ENCODE assay signal across 14 mouse cellular contexts in the genomic region with DNA sequence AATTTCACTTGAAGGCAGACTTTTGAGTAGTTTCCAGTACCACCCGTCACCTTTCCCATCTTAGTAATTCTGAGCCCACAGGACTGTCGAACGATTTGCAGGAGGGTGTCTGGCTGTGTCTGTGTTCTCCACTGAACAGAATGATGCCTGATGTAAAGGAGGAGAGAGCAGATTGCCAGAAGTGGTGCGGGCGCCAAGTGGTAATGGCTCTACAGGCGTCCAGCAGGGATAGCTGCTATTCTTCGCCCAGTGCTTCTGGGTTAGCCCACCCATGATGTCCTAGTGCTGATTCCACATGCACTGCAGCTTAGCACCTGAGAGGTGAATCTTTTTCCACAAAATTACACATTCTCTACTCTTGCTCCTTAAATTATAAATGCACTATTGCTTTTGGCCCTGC. TPM values are rescaled to one million over a fixed set of nuclear protein-coding genes. Genes with fewer than 3 reads are reported as not detected.
DNase-seq lines count a peak whose midpoint lies in the region; ATAC-seq lines count a peak whose summit lies in the region.
"Had no signal": no experiment of that assay in that cellular context is flagged by ENCODE, and none has a peak within 500 bp of the region (broad histone marks: within the 10 kb centered on the region; RNA-seq: fewer than 3 reads in every experiment).

No protein-coding gene starts in this region.

- H3K27ac ChIP-seq in forebrain, embryonic 13.5 days: no peak overlapping the region
- no peak overlapping the region for H3K27ac ChIP-seq in forebrain, embryonic 11.5 days (ENCODE audit: low read depth, low read length)
- no peak overlapping the region for H3K27ac ChIP-seq in midbrain, embryonic 13.5 days
- H3K27ac ChIP-seq in midbrain, embryonic 14.5 days (replicated peaks; ENCODE audit: low read depth, low read length): no peak overlapping the region
- no peak overlapping the region for H3K27ac ChIP-seq in forebrain, embryonic 14.5 days (ENCODE audit: low read depth, low read length)
- H3K27ac ChIP-seq: limb, embryonic 10.5 days; liver, embryonic 13.5 days had no signal

- 57% methylated on average over 7 of the region's 7 CpGs for WGBS in forebrain, embryonic 13.5 days
- 86% methylated on average over 7 of the region's 7 CpGs for WGBS in forebrain, embryonic 11.5 days
- WGBS in midbrain, embryonic 13.5 days: 79% methylated on average over 7 of the region's 7 CpGs
- 81% methylated on average over 7 of the region's 7 CpGs for WGBS in midbrain, embryonic 14.5 days
- WGBS in forebrain, embryonic 14.5 days: 36% methylated on average over 7 of the region's 7 CpGs

- H3K36me3 ChIP-seq in forebrain, embryonic 13.5 days (ENCODE audit: poor library complexity, severe bottlenecking): no peaks in the 10 kb centered on the region
- no peaks in the 10 kb centered on the region for H3K36me3 ChIP-seq in forebrain, embryonic 11.5 days (ENCODE audit: control insufficient read depth, insufficient read depth, low read length)
- no peaks in the 10 kb centered on the region for H3K36me3 ChIP-seq in midbrain, embryonic 13.5 days
- H3K36me3 ChIP-seq in midbrain, embryonic 14.5 days (ENCODE audit: control insufficient read depth, insufficient read depth, low read length): no peaks in the 10 kb centered on the region
- no peaks in the 10 kb centered on the region for H3K36me3 ChIP-seq in forebrain, embryonic 14.5 days (ENCODE audit: control insufficient read depth, insufficient read depth, low read length)
- H3K36me3 ChIP-seq: liver, embryonic 13.5 days had no signal

- no peak overlapping the region for H3K9ac ChIP-seq in forebrain, embryonic 13.5 days
- H3K9ac ChIP-seq in forebrain, embryonic 11.5 days (ENCODE audit: low read length): no peak overlapping the region
- H3K9ac ChIP-seq in midbrain, embryonic 13.5 days (replicated peaks): no peak overlapping the region
- no peak overlapping the region for H3K9ac ChIP-seq in midbrain, embryonic 14.5 days (replicated peaks; ENCODE audit: low read length)
- no peak overlapping the region for H3K9ac ChIP-seq in forebrain, embryonic 14.5 days (ENCODE audit: low read length)
- H3K9ac ChIP-seq: liver, embryonic 13.5 days had no signal

- peak; percentile 65 for ATAC-seq in forebrain, embryonic 13.5 days
- ATAC-seq in forebrain, embryonic 11.5 days (replicated peaks; ENCODE audit: low FRiP score): no peak
- peak; percentile 56; the same call in 1 of the 2 replicates for ATAC-seq in midbrain, embryonic 13.5 days
- ATAC-seq in midbrain, embryonic 14.5 days (ENCODE audit: low FRiP score, low TSS enrichment): no peak
- peak; percentile 79; the same call in 1 of the 2 replicates for ATAC-seq in forebrain, embryonic 14.5 days
- ATAC-seq: activated CD4-positive, CD25-positive, alpha-beta regulatory T cell, adult 4 months had no signal

- DNase-seq in forebrain, embryonic 11.5 days (ENCODE audit: low spot score): no peak
- no peak for DNase-seq in midbrain, embryonic 14.5 days
- DNase-seq in cerebellum, adult 18-20 months: peak; percentile 76 to 82
- DNase-seq in forebrain, embryonic 14.5 days (ENCODE audit: low spot score): peak; percentile 61
- no peak for DNase-seq in layer of hippocampus, adult 9-10 months (ENCODE audit: low spot score)
- no peak for DNase-seq in B cell, adult 2 months
- DNase-seq: heart, postnatal 14 days; kidney, adult 11 months; kidney, postnatal 36 days; liver, embryonic 13.5 days had no signal

- H3K9me3 ChIP-seq in forebrain, embryonic 13.5 days (replicated peaks): no peaks in the 10 kb centered on the region
- H3K9me3 ChIP-seq in forebrain, embryonic 11.5 days (ENCODE audit: control insufficient read depth, low read length): no peaks in the 10 kb centered on the region
- no peaks in the 10 kb centered on the region for H3K9me3 ChIP-seq in midbrain, embryonic 13.5 days
- no peaks in the 10 kb centered on the region for H3K9me3 ChIP-seq in midbrain, embryonic 14.5 days (ENCODE audit: control insufficient read depth, low read length)
- H3K9me3 ChIP-seq in forebrain, embryonic 14.5 days (replicated peaks; ENCODE audit: control insufficient read depth, low read length): no peaks in the 10 kb centered on the region
- H3K9me3 ChIP-seq: limb, embryonic 10.5 days; liver, embryonic 13.5 days had no signal

- H3K4me1 ChIP-seq in forebrain, embryonic 13.5 days: peaks cover 11% of the 10 kb centered on the region
- no peaks in the 10 kb centered on the region for H3K4me1 ChIP-seq in forebrain, embryonic 11.5 days (replicated peaks; ENCODE audit: control insufficient read depth, insufficient read depth, low read length)
- H3K4me1 ChIP-seq in midbrain, embryonic 13.5 days (replicated peaks): peaks cover 14% of the 10 kb centered on the region; the same call in 1 of the 2 replicates
- 0 out of 2 replicates have a peak, but pooled peaks cover 4% of the 10 kb centered on the region for H3K4me1 ChIP-seq in midbrain, embryonic 14.5 days (ENCODE audit: control insufficient read depth, insufficient read depth, low read length)
- peaks cover 3% of the 10 kb centered on the region; the same call in 1 of the 2 replicates for H3K4me1 ChIP-seq in forebrain, embryonic 14.5 days (ENCODE audit: control insufficient read depth, insufficient read depth, low read length)

- no peak overlapping the region for H3K4me2 ChIP-seq in forebrain, embryonic 13.5 days
- no peak overlapping the region for H3K4me2 ChIP-seq in forebrain, embryonic 11.5 days (ENCODE audit: low read depth, low read length, severe bottlenecking)
- no peak overlapping the region for H3K4me2 ChIP-seq in midbrain, embryonic 13.5 days (replicated peaks)
- H3K4me2 ChIP-seq in midbrain, embryonic 14.5 days (ENCODE audit: low read length): no peak overlapping the region
- no peak overlapping the region for H3K4me2 ChIP-seq in forebrain, embryonic 14.5 days (ENCODE audit: low read length)
- H3K4me2 ChIP-seq: liver, embryonic 13.5 days had no signal

- H3K27me3 ChIP-seq in forebrain, embryonic 13.5 days: no peaks in the 10 kb centered on the region
- H3K27me3 ChIP-seq in forebrain, embryonic 11.5 days (ENCODE audit: control insufficient read depth, insufficient read depth, low read length): no peaks in the 10 kb centered on the region
- no peaks in the 10 kb centered on the region for H3K27me3 ChIP-seq in midbrain, embryonic 13.5 days
- H3K27me3 ChIP-seq in midbrain, embryonic 14.5 days (ENCODE audit: control insufficient read depth, insufficient read depth, low read length): no peaks in the 10 kb centered on the region
- no peaks in the 10 kb centered on the region for H3K27me3 ChIP-seq in forebrain, embryonic 14.5 days (replicated peaks; ENCODE audit: control insufficient read depth, insufficient read depth, low read length)
- H3K27me3 ChIP-seq: liver, embryonic 13.5 days had no signal

- H3K4me3 ChIP-seq in forebrain, embryonic 13.5 days: no peak overlapping the region
- no peak overlapping the region for H3K4me3 ChIP-seq in forebrain, embryonic 11.5 days (ENCODE audit: low read depth, low read length)
- H3K4me3 ChIP-seq in midbrain, embryonic 13.5 days (replicated peaks): no peak overlapping the region
- no peak overlapping the region for H3K4me3 ChIP-seq in midbrain, embryonic 14.5 days (replicated peaks; ENCODE audit: low read depth, low read length)
- H3K4me3 ChIP-seq in forebrain, embryonic 14.5 days (ENCODE audit: low read depth, low read length): no peak overlapping the region
- H3K4me3 ChIP-seq: limb, embryonic 10.5 days; liver, embryonic 13.5 days had no signal

RNA-seq across cellular contexts. Expression of gene Cblb, which starts 45.6 kb away (rescaled TPM):
- polyA plus RNA-seq in forebrain, embryonic 13.5 days (2015; fragmentation: Nextera tagmentation; extraction: Ambion mirVana): 16.4 and 18.1 TPM in 2 replicates
- polyA plus RNA-seq in forebrain, embryonic 11.5 days (2014; fragmentation: Nextera tagmentation; extraction: Ambion mirVana): 41.9 and 42.9 TPM in 2 replicates
- polyA plus RNA-seq in midbrain, embryonic 13.5 days (2015; fragmentation: Nextera tagmentation; extraction: Ambion mirVana): 19.2 and 20.1 TPM in 2 replicates
- 12.7 and 19.4 TPM in 2 replicates for polyA plus RNA-seq in midbrain, embryonic 14.5 days (2014; fragmentation: Nextera tagmentation; extraction: Ambion mirVana)
- polyA plus RNA-seq in forebrain, embryonic 14.5 days (2014; fragmentation: Nextera tagmentation; extraction: Ambion mirVana): 16.8 and 19.2 TPM in 2 replicates

Comparison
In these comparisons a context has a peak if more than half of its experiments do, and no peak if none do; other contexts are left out.
1. ATAC-seq: peak in forebrain, embryonic 13.5 days (single experiment), midbrain, embryonic 13.5 days (single experiment) and forebrain, embryonic 14.5 days (single experiment); none in forebrain, embryonic 11.5 days (single experiment) and midbrain, embryonic 14.5 days (single experiment).
2. DNase-seq: peak in cerebellum, adult 18-20 months (2 of 2) and forebrain, embryonic 14.5 days (single experiment); none in forebrain, embryonic 11.5 days (single experiment), midbrain, embryonic 14.5 days (single experiment), layer of hippocampus, adult 9-10 months (single experiment) and B cell, adult 2 months (0 of 2).